Mouse (Mus musculus): ENCODE measurements at regions not wholly inside any gene's neighbourhood (a gene's known extent, or its start where the extent isn't known, plus 50 kb on each side); places are given as distances from the start of the nearest gene placed in this dataset.

DNA sequence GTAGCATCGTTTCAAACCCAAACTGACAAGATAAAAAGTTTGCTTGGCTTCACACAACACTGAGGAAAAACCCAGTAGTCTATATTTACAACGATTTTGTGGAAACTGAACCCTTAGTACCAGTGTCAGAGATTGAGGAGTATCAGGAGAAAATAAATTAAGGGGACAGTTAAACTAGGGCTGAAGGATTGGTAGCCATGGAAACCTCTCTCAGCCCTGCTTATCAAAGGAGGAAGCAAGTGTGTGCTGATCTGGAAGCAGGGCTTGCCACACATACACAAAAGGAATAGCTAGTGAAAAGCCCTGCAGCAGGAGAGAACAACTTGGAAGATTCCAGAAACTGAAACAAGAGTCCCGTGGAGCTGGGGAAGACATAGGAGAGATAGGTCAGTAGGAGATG, 165.3 kb downstream of the Edem1 start:
- no peaks in the 10 kb centered on the region for H3K27me3 ChIP-seq (ENCODE audit: control insufficient read depth in 1 of 2, insufficient read depth in 2 of 2, low read length in 2 of 2)
- no peak for DNase-seq (ENCODE audit: low read depth, low spot score)
- no peaks in the 10 kb centered on the region for H3K4me1 ChIP-seq (ENCODE audit: control insufficient read depth in 1 of 2, insufficient read depth in 2 of 2, low read length in 2 of 2)
- H3K27ac ChIP-seq (ENCODE audit: control insufficient read depth, low read depth, low read length) = no peak overlapping the region
- no peaks in the 10 kb centered on the region for H3K36me3 ChIP-seq (ENCODE audit: control insufficient read depth in 1 of 2, insufficient read depth in 2 of 2, low read length in 2 of 2)
- H3K9me3 ChIP-seq (replicated peaks; ENCODE audit: insufficient read depth, low read length) = no peaks in the 10 kb centered on the region
- no peak overlapping the region for H3K9ac ChIP-seq (ENCODE audit: control insufficient read depth, low read depth, low read length, poor library complexity, severe bottlenecking)
- H3K79me2 ChIP-seq (ENCODE audit: control insufficient read depth, insufficient read depth, low read length, poor library complexity) = no peaks in the 10 kb centered on the region
- no peak overlapping the region for H3K4me3 ChIP-seq (ENCODE audit: control insufficient read depth in 1 of 2, insufficient read depth in 1 of 2, low read depth in 2 of 2, low read length in 2 of 2)
- TF ChIP-seq HCFC1 (IDR thresholded peaks at IDR 0.05; ENCODE audit: low read depth, low read length) = no peak
- no peak for TF ChIP-seq MAFK (IDR thresholded peaks at IDR 0.05; ENCODE audit: borderline replicate concordance, low read depth, low read length)

DNA sequence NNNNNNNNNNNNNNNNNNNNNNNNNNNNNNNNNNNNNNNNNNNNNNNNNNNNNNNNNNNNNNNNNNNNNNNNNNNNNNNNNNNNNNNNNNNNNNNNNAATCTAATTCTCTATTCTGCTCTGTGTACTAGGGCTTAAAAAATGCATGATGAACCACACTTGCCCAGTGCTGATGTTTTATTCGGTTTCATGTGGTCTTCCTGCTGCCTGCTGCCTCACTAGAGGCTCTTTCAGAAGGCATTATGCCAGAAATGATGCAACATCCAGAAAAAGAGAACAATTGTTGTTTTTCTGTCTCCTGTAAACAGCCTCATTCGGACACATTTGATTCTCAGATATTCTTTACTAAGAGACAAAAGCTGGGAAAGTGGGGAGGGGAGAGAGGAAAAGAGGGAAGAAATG, 176.0 kb downstream of the Edem1 start:
- no peaks in the 10 kb centered on the region for H3K79me2 ChIP-seq (ENCODE audit: control insufficient read depth, insufficient read depth, low read length, poor library complexity)
- no peaks in the 10 kb centered on the region for H3K36me3 ChIP-seq (ENCODE audit: control insufficient read depth in 1 of 2, insufficient read depth in 2 of 2, low read length in 2 of 2)
- TF ChIP-seq POLR2A (IDR thresholded peaks at IDR 0.05; ENCODE audit: control insufficient read depth in 1 of 2, insufficient read depth in 1 of 2, low read depth in 1 of 2, low read length in 2 of 2, poor library complexity in 1 of 2) (no peak), GATA1 (IDR thresholded peaks at IDR 0.05; ENCODE audit: low read depth, low read length) (no peak), HCFC1 (IDR thresholded peaks at IDR 0.05; ENCODE audit: low read depth, low read length) (no peak), RCOR1 (IDR thresholded peaks at IDR 0.05; ENCODE audit: low read depth, low read length) (no peak), CTCF (IDR thresholded peaks at IDR 0.05 in 2 of 3, conservative IDR thresholded peaks at IDR 0.05 in 1 of 3; ENCODE audit: control insufficient read depth in 1 of 3, insufficient read depth in 1 of 3, low read depth in 2 of 3, low read length in 3 of 3, poor library complexity in 1 of 3, severe bottlenecking in 1 of 3) (no peak), MAZ (IDR thresholded peaks at IDR 0.05; ENCODE audit: low read depth, low read length) (no peak), SMC3 (IDR thresholded peaks at IDR 0.05; ENCODE audit: low read depth, low read length) (no peak), MXI1 (IDR thresholded peaks at IDR 0.05; ENCODE audit: low read depth, low read length) (no peak), ZNF384 (IDR thresholded peaks at IDR 0.05; ENCODE audit: low read depth, low read length) (no peak), ZC3H11A (IDR thresholded peaks at IDR 0.05; ENCODE audit: low read depth, low read length) (no peak), UBTF (IDR thresholded peaks at IDR 0.05; ENCODE audit: borderline replicate concordance, insufficient read depth, low read depth, low read length) (no peak), E2F4 (IDR thresholded peaks at IDR 0.05; ENCODE audit: borderline replicate concordance, low read depth, low read length) (no peak), KAT2A (conservative IDR thresholded peaks at IDR 0.05; ENCODE audit: low read depth, low read length) (no peak), SIN3A (IDR thresholded peaks at IDR 0.05; ENCODE audit: low read length) (no peak), ZKSCAN1 (IDR thresholded peaks at IDR 0.05; ENCODE audit: low read depth, low read length) (no peak), NRF1 (IDR thresholded peaks at IDR 0.05; ENCODE audit: insufficient read depth, low read depth, low read length, poor library complexity, severe bottlenecking) (no peak)
- no peaks in the 10 kb centered on the region for H3K4me1 ChIP-seq (ENCODE audit: control insufficient read depth in 1 of 2, insufficient read depth in 2 of 2, low read length in 2 of 2)
- no peak overlapping the region for H3K4me3 ChIP-seq (ENCODE audit: control insufficient read depth in 1 of 2, insufficient read depth in 1 of 2, low read depth in 2 of 2, low read length in 2 of 2)
- no peaks in the 10 kb centered on the region for H3K27me3 ChIP-seq (ENCODE audit: control insufficient read depth in 1 of 2, insufficient read depth in 2 of 2, low read length in 2 of 2)
- no peaks in the 10 kb centered on the region for H3K9me3 ChIP-seq (replicated peaks; ENCODE audit: insufficient read depth, low read length)
- no peak overlapping the region for H3K9ac ChIP-seq (ENCODE audit: control insufficient read depth, low read depth, low read length, poor library complexity, severe bottlenecking)
- no peak for DNase-seq (ENCODE audit: low read depth, low spot score)
- H3K27ac ChIP-seq (ENCODE audit: control insufficient read depth, low read depth, low read length) = no peak overlapping the region

Data from MEL (cell line).